Mouse (Mus musculus) liver, embryonic 12.5 days (tissue): Measurements from ENCODE around the gene Krt88. TPM values are rescaled to one million over a fixed set of nuclear protein-coding genes. Genes with fewer than 3 reads are reported as not detected.

Experiments
- ATAC-seq: fragments of 200-750 bp; cut with Nextera tagmentation; 2 replicates; pipeline ENCODE4 v1.8.0; 2017; ENCODE audit warnings: moderate number of reproducible peaks, mild to moderate bottlenecking, moderate library complexity
- H3K27ac ChIP-seq: fragments of 300-500 bp; sonication (generic); 2 replicates; pipeline ENCODE4 v1.5.1; 2016; ENCODE audit warnings: mild to moderate bottlenecking
- H3K27me3 ChIP-seq: fragments of 300-500 bp; sonication (generic); replicated peaks from 2 replicates; pipeline ENCODE4 v1.6.1; 2016; ENCODE audit warnings: mild to moderate bottlenecking, moderate library complexity
- H3K36me3 ChIP-seq: fragments of 300-500 bp; sonication (generic); 2 replicates; pipeline ENCODE4 v1.6.1; 2016; ENCODE audit warnings: mild to moderate bottlenecking, moderate library complexity
- H3K4me1 ChIP-seq: fragments of 300-500 bp; sonication (generic); 2 replicates; pipeline ENCODE4 v1.6.1; 2016
- H3K4me2 ChIP-seq: fragments of 300-500 bp; sonication (generic); 2 replicates; pipeline ENCODE4 v1.6.1; 2016; ENCODE audit warnings: mild to moderate bottlenecking, moderate library complexity
- H3K4me3 ChIP-seq: fragments of 300-500 bp; sonication (generic); 2 replicates; pipeline ENCODE4 v1.5.1; 2016; ENCODE audit warnings: mild to moderate bottlenecking, moderate library complexity
- H3K9ac ChIP-seq: fragments of 300-500 bp; sonication (generic); 2 replicates; pipeline ENCODE4 v1.6.1; 2016; ENCODE audit warnings: mild to moderate bottlenecking, moderate library complexity
- H3K9me3 ChIP-seq: fragments of 300-500 bp; sonication (generic); replicated peaks from 2 replicates; pipeline ENCODE4 v1.6.1; 2016; ENCODE audit warnings: mild to moderate bottlenecking, moderate library complexity
- WGBS: fragments of 180-500 bp; shearing (Covaris S2); methylation state at CpG from one replicate; pipeline ENCODE4 v1.1.7; 2016; ENCODE audit not compliant: insufficient replicate concordance; 5-methylcytosine and 5-hydroxymethylcytosine counted together
- polyA plus RNA-seq: library from polyadenylated mRNA; unstranded; fragments of >200 nt; fragmentation: Nextera tagmentation; extraction: Ambion mirVana; gene quantifications from 2 replicates; pipeline ENCODE4 v1.2.1, GENCODE M21; 2016

Krt88 gene
- polyA plus RNA-seq, 1 experiment from 2014 or later: not detected

- Histone ChIP-seq H3K27me3 (peaks cover 28% of the 10 kb centered on the region), H3K4me1 (peaks cover 9% of the 10 kb centered on the region), H3K9me3 (no peaks in the 10 kb centered on the region), H3K36me3 (no peaks in the 10 kb centered on the region), H3K4me2 (no peak overlapping the region), H3K9ac (no peak overlapping the region), H3K27ac (no peak overlapping the region), H3K4me3 (no peak overlapping the region)
- ATAC-seq: no peak
- 27% methylated on average over 4 of the region's 4 CpGs for WGBS
These were observed 34.5 kb downstream of the Krt88 start for GRCm38 (mm10) chr15:101482056-101482455.

GRCm38 (mm10) chr15:101483646-101484045 is 36.1 kb downstream of the Krt88 start:
- 91% methylated on average over 1 of the region's 1 CpGs for WGBS
- Histone ChIP-seq H3K9me3 (no peaks in the 10 kb centered on the region), H3K36me3 (no peaks in the 10 kb centered on the region), H3K4me2 (no peak overlapping the region), H3K27ac (no peak overlapping the region), H3K4me3 (no peak overlapping the region), H3K4me1 (peaks cover 9% of the 10 kb centered on the region), H3K27me3 (peaks cover 19% of the 10 kb centered on the region), H3K9ac (no peak overlapping the region)
- no peak for ATAC-seq

- peaks cover 6% of the 10 kb centered on the region for H3K27me3 ChIP-seq
- ATAC-seq: no peak
- no peak overlapping the region for H3K9ac ChIP-seq
- H3K36me3 ChIP-seq: no peaks in the 10 kb centered on the region
- whole genome bisulfite sequencing: 39% methylated on average over 1 of the region's 1 CpGs
- no peak overlapping the region for H3K4me2 ChIP-seq
- no peak overlapping the region for H3K27ac ChIP-seq
- H3K9me3 ChIP-seq: no peaks in the 10 kb centered on the region
- no peak overlapping the region for H3K4me3 ChIP-seq
- no peaks in the 10 kb centered on the region; the same call in 1 of the 2 replicates for H3K4me1 ChIP-seq
These were observed 37.4 kb downstream of the Krt88 start for GRCm38 (mm10) chr15:101484939-101485338.

GRCm38 (mm10) chr15:101485911-101486635 is 38.5 kb downstream of the Krt88 start:
- WGBS: 60% methylated on average over 11 of the region's 11 CpGs
- H3K27me3 ChIP-seq: no peaks in the 10 kb centered on the region; the same call in 1 of the 2 replicates

GRCm38 (mm10) chr15:101491431-101491830 is 43.9 kb downstream of the Krt88 start, which contains the start of gene Krt83:
Gene Krt83, minus strand, starts transcription at chr15:101491512.
- Histone ChIP-seq H3K4me1 (no peaks in the 10 kb centered on the region), H3K4me3 (no peak within 1 kb of the TSS), H3K36me3 (no peaks in the 10 kb centered on the region), H3K9ac (no peak within 1 kb of the TSS), H3K4me2 (no peak within 1 kb of the TSS), H3K9me3 (no peaks in the 10 kb centered on the region), H3K27ac (no peak within 1 kb of the TSS), H3K27me3 (no peaks in the 10 kb centered on the region; the same call in 1 of the 2 replicates)
- no peak for ATAC-seq
- 81% methylated on average over 6 of the region's 6 CpGs for WGBS

More at GRCm38 (mm10) chr15:101485911-101486635, 38.5 kb downstream of the Krt88 start:
- H3K9ac ChIP-seq: no peak overlapping the region
- H3K4me3 ChIP-seq: no peak overlapping the region
- no peaks in the 10 kb centered on the region for H3K9me3 ChIP-seq
- no peak overlapping the region for H3K4me2 ChIP-seq
- no peaks in the 10 kb centered on the region for H3K36me3 ChIP-seq
- no peak overlapping the region for H3K27ac ChIP-seq
- ATAC-seq: no peak
- no peaks in the 10 kb centered on the region; the same call in 1 of the 2 replicates for H3K4me1 ChIP-seq

- H3K36me3 ChIP-seq: no peaks in the 10 kb centered on the region
- no peak overlapping the region for H3K4me2 ChIP-seq
- H3K4me1 ChIP-seq: no peaks in the 10 kb centered on the region
- no peaks in the 10 kb centered on the region for H3K27me3 ChIP-seq
- ATAC-seq: no peak
- H3K9ac ChIP-seq: no peak overlapping the region
- no peak overlapping the region for H3K27ac ChIP-seq
- WGBS: 39% methylated on average over 8 of the region's 8 CpGs
- no peak overlapping the region for H3K4me3 ChIP-seq
- no peaks in the 10 kb centered on the region for H3K9me3 ChIP-seq
These were observed 45.2 kb downstream of the Krt88 start for GRCm38 (mm10) chr15:101492718-101493117.

GRCm38 (mm10) chr15:101493713-101494112 is 46.2 kb downstream of the Krt88 start:
- H3K4me3 ChIP-seq: no peak overlapping the region
- H3K4me2 ChIP-seq: no peak overlapping the region
- no peaks in the 10 kb centered on the region for H3K27me3 ChIP-seq
- H3K9me3 ChIP-seq: no peaks in the 10 kb centered on the region
- WGBS: 75% methylated on average over 6 of the region's 6 CpGs
- no peak for ATAC-seq
- H3K9ac ChIP-seq: no peak overlapping the region
- H3K36me3 ChIP-seq: no peaks in the 10 kb centered on the region
- H3K27ac ChIP-seq: no peak overlapping the region
- no peaks in the 10 kb centered on the region for H3K4me1 ChIP-seq

GRCm38 (mm10) chr15:101494203-101494602 is 46.7 kb downstream of the Krt88 start:
- H3K27me3 ChIP-seq: no peaks in the 10 kb centered on the region
- WGBS: 36% methylated on average over 1 of the region's 1 CpGs
- H3K36me3 ChIP-seq: no peaks in the 10 kb centered on the region
- H3K27ac ChIP-seq: no peak overlapping the region
- H3K4me3 ChIP-seq: no peak overlapping the region
- H3K9me3 ChIP-seq: no peaks in the 10 kb centered on the region
- no peak overlapping the region for H3K9ac ChIP-seq
- no peak for ATAC-seq
- no peaks in the 10 kb centered on the region for H3K4me1 ChIP-seq
- H3K4me2 ChIP-seq: no peak overlapping the region

- Histone ChIP-seq H3K27ac (no peak overlapping the region), H3K4me1 (no peaks in the 10 kb centered on the region), H3K4me3 (no peak overlapping the region), H3K4me2 (no peak overlapping the region), H3K36me3 (no peaks in the 10 kb centered on the region), H3K9ac (no peak overlapping the region), H3K27me3 (no peaks in the 10 kb centered on the region), H3K9me3 (no peaks in the 10 kb centered on the region)
- WGBS: 79% methylated on average over 8 of the region's 8 CpGs
- ATAC-seq: no peak
These were observed 47.7 kb downstream of the Krt88 start for GRCm38 (mm10) chr15:101495266-101495665.

- H3K27ac ChIP-seq: no peak overlapping the region
- ATAC-seq: no peak
- H3K9me3 ChIP-seq: no peaks in the 10 kb centered on the region
- WGBS: 75% methylated on average over 2 of the region's 2 CpGs
- H3K27me3 ChIP-seq: no peaks in the 10 kb centered on the region
- H3K36me3 ChIP-seq: no peaks in the 10 kb centered on the region
- H3K9ac ChIP-seq: no peak overlapping the region
- H3K4me1 ChIP-seq: no peaks in the 10 kb centered on the region
- no peak overlapping the region for H3K4me3 ChIP-seq
- no peak overlapping the region for H3K4me2 ChIP-seq
These were observed 49.6 kb downstream of the Krt88 start for GRCm38 (mm10) chr15:101497181-101497580.
